Mouse (Mus musculus) cerebellum, postnatal 14 days (tissue): ENCODE measurements at regions not wholly inside any gene's neighbourhood (a gene's known extent, or its start where the extent isn't known, plus 50 kb on each side); places are given as distances from the start of the nearest gene placed in this dataset.

Experiments used
- DNase-seq, 2 experiments: peaks; one replicate each; pipeline ENCODE4 v3.0.0; 2021; ENCODE audit warnings: mixed read lengths in 2 of 2

DNA sequence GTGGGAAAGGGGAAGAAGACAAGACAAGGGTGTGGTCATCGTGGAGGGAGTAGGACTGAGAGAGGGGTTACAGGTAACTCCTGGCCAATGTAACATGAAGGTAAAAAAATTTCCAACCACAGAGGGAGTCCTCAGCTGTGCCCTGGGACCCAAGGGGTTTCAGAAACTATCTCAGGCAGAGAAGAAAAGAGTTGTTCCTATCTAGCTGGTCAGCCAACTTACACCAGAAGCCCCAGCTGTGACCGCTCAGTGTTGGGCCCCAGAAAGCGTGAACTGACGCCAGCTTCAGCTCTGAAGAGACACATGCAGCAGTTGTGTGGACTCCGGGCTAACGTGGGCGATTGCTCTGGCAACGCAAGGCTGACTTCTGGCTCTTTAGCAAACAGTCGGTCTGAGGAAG lies 52.2 kb downstream of the Rhob start:
- no peak for DNase-seq

DNA sequence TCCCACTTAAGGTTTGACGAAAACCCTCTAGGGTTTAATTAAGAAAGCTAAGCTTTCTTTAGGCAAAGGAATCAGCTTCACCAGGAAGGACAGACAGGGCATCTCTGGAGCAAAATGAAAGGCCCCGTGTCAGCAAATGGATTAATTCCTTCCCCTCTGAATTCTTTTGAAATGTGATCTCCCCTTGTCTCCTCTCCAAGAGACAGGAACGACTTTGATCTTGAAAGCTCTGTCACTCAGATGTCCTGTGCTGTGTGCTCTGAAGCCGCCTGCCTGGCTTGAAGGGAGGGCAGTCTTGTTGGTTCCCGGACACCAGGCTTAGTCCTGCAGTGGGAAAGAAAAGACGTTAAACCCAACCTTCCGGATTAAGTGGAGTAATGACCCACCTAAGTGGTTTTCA lies 52.8 kb downstream of the Rhob start:
- DNase-seq, result no peak

DNA sequence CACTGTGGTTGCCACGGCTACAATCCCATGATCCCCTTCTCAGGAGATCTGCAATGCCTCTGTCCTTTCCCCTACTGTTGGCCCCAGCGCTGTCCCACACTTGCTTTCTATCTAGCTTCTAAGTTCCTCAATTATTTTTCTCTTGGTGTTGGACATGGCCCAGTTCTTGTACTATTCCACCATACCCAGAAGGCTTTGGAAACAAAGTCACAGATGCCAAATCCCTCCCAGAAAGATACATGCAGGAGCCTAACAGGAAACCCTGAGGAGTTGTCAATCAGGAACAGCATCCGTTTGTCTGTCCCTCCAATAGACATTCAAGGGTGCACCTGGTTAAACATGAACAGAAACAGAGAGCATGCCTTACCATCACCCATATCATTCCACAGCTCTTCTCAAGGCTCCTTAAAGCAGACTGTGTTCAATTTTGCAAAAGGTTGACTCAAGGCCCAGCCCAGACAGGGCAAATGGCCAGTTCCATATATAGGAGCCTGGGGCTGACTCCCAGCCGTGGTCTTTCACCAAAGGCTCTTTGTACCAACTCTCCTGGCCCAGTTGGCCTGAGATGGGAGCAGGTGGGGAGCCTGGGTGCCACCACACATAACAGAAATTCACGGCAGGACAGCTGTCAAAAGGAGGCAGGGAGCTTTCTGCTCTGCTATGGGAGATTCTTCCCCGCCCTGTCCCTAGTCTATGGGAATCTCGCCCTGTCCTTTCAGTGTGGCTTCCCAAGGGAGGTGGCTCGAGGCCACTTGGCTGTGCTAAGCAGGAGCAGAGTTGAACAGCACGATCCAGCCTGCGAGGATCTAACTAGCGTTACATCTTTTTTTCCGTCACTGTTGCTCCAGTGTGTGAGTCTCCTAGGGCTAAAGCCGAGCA lies 54.6 kb downstream of the Rhob start:
- peak; percentile 37 to 45 for DNase-seq

DNA sequence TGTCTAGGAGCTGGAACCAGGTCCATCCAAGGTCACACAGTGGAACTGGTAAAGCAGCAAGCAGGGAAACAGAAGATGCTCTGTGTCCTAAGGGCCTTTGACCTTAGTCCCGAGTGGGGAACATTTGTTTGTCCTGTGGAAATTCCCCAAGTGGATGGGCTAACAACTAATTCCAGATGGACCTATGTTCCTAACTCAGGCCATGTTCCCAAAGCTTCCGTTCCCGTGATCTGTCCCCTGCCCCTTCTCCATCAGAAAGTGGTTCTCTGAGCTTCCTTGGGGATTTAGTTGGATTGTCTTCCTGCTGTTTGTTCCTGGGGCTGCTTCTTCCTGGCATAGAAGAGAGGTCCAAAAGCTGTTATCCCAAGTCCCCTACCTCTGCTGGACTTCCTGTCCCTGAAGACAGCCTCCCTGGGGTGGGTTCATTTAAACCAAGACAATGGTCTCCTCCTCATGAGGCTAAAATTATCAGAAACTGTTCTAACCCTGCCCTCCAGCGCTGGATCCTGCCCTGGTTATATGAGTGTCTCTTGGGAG lies 55.8 kb downstream of the Rhob start:
- DNase-seq, result no peak

DNA sequence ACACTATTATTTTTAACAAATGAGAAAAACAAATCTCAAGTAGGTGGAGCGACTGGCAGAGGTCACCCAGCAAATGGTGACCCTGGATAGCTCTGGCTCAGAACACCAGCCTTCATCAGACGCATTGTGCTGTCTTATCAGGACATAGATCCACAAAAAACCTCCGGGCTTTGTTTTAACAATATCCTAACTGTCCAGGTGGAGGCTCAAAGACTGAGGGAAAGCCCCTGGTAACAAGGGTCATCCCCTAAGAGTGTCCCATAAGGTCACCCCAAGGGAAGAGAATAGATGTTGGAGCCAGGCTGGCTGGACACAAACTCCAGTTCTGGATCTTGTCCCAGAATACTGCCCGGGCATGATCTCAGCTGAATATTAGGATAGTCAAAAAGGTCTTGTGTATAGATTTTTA lies 56.6 kb downstream of the Rhob start:
- no peak for DNase-seq

DNA sequence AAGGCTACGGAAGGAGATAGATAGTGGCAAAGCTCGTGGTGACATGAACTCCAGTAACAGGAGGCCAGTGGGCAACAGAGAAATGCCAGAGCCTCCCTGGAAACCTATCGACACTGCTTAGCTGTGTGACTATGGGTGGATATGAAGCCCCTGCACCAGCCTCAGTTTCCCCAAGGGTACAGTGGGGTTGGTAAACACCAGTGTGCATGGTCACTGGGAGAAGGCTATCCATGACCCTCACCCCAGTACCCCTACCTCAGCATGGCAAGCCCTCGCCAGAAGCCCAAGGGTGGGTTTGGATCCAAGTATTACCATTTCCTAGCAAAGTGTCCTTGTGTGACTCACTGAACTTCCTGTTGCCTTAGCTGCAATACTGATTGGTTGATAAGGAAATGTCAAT lies 58.5 kb downstream of the Rhob start:
- no peak for DNase-seq

DNA sequence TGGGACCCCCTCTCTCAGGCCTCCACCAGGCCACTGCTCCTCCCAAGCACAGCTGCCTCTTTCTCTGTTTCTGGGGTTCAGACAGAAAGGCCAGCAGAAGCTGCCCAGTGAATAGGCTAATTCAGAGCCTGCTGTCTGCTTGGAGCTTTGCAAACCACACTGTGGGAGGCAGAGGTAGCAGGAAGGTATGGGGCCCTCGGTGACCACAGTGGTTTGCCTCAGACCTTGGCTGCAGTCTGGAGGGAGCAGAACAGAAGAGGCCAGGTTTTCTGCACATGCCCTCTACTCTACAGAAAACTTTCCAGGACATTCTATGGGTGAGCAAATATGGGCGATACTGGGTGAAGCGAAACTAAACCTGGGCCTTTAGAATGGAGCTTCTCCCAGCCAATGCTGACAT lies 59.4 kb downstream of the Rhob start:
- no peak for DNase-seq

DNA sequence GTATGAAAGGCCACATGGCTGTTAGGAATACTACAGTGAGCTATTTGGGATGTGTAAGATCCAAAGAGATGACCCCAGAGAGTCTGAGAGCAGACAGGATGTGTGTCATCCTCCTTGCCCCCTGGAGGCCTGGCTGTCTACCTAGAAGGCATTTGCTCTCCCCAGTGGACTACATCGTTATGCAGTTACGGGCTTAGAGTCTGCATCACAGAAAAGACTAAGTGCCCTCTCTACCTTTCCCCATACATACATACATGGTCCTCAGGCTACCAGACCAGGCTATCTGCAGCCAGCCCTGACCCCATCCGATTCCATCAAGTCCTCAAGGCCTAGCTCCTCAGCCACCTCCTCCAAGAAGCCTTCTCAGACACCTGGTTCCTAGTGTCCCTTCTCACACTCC lies 59.9 kb downstream of the Rhob start:
- DNase-seq, result no peak

DNA sequence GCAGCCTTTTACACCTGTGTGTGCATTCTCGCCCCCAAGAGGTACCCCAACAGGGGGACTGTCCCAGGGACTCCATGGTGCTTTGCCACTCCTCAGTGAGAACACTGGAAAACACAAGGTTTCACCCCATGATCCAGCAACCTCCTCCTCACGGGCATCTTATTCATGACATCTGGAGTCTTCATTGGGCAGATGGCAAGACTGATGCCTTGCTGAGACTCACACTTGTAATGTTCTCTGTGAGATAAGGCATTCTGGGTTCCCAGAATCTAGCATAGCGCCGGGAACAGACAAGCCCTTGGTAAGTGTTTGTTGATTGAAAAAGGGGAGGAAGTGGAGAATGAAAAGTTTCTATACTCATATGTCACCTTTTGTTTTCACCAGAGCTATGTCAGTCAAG lies 60.3 kb downstream of the Rhob start:
- DNase-seq, result no peak

DNA sequence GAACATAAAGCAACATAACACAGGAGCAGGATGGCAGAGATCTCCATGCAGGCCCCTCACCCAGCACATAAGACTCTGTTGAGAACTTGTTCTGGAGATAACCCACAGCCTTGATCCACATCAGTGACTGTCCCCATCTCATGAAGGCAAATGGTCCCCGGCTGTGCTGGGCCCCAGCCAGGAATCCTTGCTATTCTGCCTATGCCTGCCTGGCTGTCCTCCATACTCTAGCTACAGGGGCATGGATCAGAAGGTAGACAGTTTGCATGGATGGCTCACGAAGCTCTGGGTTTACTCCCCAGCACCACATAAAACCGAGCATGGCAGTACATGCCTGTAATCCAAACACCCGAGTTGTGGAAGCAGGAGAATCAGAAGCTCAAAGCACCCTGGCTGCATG lies 61.2 kb downstream of the Rhob start:
- DNase-seq, result peak; percentile 69

DNA sequence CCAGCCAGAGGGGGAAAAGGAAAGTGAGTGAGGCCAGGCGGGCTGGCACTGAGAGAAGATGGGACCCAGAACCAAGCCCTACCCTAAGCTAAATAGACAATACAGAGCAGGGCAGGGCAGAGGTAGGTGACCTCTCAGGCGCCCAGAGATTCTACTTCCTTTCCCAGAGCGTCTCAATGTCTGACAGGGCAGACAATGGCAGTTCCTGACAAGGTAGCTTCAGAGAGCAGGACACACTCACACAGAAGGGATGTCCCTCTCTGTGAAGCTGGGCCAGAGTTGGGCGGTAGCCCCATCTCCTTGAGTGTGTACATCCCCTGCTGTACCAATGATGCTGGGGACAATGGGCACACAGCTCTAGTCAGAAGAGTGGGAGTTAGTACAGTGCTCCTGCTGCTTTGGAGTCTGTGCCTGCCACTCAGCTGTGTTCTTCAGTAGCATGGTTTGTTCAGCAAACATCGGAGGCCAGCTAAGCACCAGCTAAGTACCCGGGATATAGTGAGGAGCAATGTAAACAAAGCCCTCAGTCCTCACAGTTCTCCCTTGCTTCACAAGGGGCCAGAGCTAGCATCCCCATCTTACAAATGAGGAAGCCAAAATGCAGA lies 62.7 kb downstream of the Rhob start:
- no peak for DNase-seq

DNA sequence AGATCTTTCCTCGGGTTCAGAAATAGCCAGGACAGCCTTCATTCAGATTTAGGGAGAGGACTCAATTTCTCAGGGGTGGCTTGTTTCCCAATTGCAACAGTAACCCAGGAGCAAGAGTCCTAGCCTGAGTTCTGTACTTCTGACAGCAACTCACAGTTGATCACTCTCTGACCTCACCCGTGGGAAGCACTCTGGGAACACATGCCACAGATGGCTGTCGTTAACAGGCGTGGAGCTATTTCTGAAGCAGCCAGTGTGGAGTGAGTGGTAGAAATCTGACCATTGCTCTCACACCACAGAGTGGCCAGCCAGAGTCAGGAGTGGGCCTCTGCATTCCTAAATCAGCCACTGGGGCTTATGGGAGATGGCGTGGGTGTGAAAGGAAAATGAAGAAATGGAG lies 63.3 kb downstream of the Rhob start:
- DNase-seq, result no peak

DNA sequence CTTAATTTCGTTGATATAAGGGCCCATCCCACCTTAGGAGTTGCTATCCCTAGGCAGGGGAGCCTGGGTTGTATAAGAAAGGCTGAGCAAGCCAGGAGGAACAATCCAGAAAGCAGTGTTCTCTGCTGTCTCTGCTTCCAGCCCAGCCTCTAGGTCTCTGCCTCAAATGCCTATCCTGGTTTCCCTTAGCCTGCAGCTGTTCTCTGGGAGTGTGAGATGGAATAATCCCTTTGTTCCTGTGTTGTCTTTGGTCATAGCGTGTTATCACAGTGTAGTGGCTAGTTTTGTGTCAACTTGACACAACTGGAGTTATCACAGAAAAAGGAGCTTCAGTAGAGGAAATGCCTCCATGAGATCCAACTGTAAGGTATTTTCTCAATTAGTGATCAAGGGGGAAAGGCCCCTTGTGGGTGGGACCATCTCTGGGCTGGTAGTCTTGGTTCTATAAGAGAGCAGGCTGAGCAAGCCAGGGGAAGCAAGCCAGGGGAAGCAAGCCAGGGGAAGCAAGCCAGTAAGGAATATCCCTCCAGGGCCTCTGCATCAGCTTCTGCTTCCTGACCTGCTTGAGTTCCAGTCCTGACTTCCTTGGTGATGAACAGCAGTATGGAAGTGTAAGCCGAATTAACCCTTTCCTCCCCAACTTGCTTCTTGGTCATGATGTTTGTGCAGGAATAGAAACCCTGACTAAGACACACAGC lies 64.0 kb downstream of the Rhob start:
- peak in 1 of 2 experiments; percentile 43 for DNase-seq

DNA sequence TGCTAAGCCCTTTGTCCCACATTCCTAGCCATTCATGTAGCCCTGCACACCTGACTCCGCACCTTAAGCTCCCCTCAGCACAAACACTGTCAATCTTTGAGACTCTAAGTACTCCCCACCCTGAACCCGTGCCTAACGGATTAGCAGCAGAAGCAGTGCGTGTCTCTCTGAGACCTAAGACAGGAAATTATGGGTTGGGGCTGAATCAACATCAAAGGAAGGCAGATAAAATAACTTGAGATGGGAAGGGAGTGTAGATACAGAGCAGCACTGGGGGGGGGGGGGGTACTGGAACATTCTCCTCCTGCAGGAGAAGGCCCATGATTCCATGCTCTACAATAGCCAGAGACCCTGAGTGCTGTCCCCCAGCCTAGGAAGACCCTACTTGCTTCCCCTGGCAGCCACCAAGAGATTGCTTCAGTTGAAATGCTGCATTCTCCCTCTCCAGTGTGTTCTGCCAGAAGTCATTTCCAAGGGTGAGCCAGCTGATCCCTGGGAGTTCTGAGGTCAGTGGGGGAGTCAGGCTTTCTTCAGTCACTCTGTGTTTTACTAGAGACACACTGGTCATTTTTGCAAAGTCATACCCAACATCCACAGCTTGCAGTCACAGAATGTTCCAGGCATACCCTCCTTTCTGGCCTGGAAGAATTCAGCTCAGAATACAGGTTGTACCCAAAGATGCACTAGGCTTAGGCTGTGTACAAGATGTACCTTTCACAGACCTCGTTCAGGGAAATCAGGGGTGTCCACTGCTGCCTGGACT lies 71.4 kb downstream of the Rhob start:
- no peak for DNase-seq

DNA sequence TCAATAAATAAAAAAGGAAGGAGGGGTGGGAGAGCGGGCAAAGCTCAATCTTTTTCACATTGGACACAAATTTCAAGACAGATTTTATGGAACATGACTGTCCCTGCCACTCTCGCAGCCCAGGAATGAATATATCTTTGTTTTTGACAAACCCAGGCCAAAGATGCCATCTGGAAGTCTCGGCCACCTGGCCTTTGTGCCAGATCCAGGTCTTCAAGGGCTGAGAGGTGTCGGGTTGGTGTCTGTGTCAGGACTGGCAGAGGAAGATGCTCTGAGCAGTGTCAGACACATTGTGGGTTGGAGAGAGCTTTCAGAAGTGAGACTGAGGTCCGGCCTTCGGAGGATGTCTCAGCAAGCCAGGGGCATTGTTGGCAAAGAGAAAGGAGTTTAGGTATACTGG lies 75.3 kb downstream of the Rhob start:
- DNase-seq, result peak; percentile 77 to 83

DNA sequence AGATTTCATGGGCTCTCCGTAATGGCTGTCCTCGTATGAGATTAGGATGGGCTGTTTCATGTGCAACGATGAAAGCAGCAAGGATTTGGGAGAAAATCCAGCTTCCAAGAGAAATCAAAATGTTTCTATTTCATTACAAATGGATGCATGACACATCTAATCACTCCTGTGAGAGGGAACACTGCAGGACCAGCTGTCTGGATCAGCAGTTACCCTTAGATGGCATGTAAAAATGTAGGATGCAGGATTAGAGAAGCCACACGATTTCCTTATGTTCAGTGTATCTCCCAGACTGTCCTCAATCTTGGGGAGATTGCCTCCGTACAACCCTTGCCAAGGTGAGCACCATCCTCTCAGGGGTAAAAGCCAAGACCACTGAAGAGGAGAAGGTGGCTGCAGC lies 77.1 kb downstream of the Rhob start:
- no peak for DNase-seq

DNA sequence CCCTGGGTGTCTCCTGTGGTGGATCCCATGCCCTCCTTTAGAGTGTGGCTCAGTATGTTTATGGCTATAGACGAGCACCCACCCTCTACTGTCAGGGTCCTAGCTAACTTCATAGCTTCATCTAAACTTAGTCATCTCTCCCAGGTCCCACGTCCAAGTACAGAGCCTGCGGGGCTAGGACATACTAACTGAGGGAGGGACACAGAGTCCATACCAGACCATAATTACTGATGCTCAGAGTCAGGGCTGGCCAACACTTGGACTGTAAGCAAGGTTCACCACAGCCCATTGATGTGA lies 78.6 kb downstream of the Rhob start:
- DNase-seq, result no peak

DNA sequence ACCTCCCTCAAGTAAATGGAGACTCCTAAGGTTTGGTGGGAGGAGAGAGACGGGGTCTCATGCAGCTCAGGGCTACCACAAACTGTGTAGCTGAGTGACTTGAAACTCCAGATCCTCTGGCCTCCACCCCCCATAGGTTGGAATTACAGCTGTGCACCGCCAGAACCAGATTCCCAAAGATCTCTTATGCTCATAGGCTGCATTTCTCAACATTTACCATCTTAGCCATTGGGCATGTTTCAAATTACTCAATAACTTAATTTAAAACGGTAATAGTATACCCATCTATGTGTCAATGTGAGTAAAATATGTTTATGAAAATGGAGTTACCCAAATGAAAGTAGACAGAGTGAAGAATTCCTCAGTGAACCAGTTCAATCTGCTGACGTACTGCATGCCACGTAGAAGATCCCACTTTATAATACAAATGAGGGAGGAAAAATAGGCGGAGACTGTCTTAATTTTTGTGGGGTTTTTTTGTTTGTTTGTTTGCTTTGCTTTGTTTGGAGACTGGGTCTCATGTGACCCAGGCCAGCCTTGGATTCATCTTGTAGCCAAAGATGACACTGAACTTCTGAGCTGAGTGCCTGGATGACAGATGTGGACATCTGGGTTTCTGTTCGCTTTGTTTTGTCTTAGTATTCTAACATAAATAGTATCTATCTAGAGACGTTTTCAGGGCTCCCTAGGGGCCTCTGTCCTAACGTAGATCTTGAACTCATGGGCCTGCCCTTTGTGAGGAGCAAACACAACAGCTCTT lies 79.1 kb downstream of the Rhob start:
- DNase-seq, result no peak

DNA sequence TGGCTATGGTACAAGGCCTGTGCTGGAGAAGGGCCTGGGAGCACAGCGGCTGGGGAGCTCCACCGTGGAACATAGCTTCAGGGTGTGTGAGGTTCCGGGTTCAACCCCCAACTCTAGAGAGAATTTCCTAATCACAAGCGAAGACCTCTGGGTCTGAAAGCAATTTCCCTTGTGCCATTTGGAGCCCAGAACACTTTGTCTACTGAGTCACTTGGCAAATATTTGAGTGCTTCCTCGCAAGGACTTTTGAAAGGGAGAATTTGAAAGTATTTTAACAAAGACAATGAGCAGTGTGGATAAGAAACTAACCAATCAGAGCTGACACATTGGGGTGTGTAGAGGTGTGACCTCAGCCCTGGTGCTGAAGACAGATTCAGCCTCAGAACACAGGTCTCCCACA lies 80.9 kb downstream of the Rhob start:
- no peak for DNase-seq

DNA sequence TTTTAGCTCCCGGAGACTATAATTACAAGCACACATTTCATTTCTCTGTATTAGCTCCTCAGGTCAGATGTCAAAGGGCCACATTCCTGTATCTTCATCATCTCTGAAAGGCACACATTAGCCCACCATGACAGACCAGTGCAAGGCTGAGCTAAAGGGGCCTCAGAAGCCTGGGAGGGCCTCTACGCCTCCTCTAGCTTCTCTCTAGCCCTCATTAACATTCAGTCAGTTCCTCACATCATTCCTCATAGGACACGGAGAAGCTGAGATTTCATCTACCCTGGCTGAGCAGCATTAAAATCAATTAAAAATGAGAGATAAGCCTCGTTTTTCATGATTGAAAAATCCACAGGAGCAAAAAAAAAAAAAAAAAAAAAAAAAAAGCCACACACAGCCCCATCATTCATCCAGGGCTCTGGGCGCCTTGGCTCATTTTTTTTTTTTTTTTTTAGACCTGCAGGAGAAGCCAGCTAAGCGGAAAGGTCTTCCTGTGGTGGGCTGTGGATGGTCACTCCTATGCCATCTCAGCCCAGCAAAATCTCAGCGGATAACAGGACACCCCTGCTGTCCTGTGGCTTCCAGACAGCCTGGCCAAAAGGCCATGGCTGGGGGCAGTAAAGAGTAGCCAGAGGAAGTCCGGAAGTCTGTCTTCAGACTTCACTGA lies 82.5 kb downstream of the Rhob start:
- no peak for DNase-seq

DNA sequence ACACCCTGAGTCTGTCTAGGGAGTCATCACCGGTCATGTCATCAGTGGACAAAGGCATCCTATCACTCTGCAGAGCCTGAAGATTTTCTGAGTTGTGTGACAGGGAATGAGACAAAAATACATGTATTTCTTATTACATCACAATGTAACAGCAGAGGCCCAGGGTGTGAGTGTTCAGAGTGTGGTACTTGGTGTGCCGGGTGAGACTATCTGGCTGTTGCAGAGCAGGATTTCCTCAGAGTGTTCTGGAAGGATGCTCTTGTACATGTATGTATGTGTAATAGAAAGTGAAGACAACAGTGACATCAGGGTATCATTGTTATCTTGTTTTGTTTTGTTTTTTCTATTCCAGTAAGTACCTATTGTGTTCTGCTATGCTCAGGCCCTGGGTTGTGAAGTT lies 87.7 kb downstream of the Rhob start:
- no peak for DNase-seq
